Mouse (Mus musculus) CH12.LX (cell line): ENCODE data around the gene Kiss1r. TPM values are rescaled to one million over a fixed set of nuclear protein-coding genes. Genes with fewer than 3 reads are reported as not detected.

Experiments used
- DNase-seq: peaks from one replicate; pipeline ENCODE4 v3.0.0-alpha.2; 2013; ENCODE audit errors: extremely low read depth
- H3K27ac ChIP-seq: 2 replicates; pipeline ENCODE4 v1.5.1; 2012; ENCODE audit warnings: low read depth, mild to moderate bottlenecking, control low read depth, moderate library complexity; ENCODE audit not compliant: insufficient read depth
- H3K27me3 ChIP-seq: replicated peaks from 2 replicates; pipeline ENCODE3; 2012; ENCODE audit warnings: inconsistent platforms
- H3K36me3 ChIP-seq, 2 experiments: replicated peaks in 1 of 2; 2 replicates each; pipeline versions ENCODE3 to v1.6.1; 2012; ENCODE audit warnings: inconsistent platforms in 1 of 2, low read length in 1 of 2, mild to moderate bottlenecking in 1 of 2, mixed read lengths in 1 of 2, moderate library complexity in 1 of 2; ENCODE audit not compliant: control insufficient read depth in 1 of 2, insufficient read depth in 1 of 2
- H3K4me1 ChIP-seq, 2 experiments: 2 replicates each; pipeline ENCODE4 v1.6.1; 2012; ENCODE audit warnings: inconsistent platforms in 1 of 2, moderate library complexity in 1 of 2; ENCODE audit not compliant: insufficient read depth in 2 of 2, control insufficient read depth in 1 of 2
- H3K4me2 ChIP-seq: 2 replicates; pipeline ENCODE4 v1.6.1; 2012; ENCODE audit warnings: low read depth, mild to moderate bottlenecking, control low read depth; ENCODE audit not compliant: poor library complexity, insufficient read depth, severe bottlenecking
- H3K4me3 ChIP-seq, 3 experiments: fragments of 150-350 bp in 1 of 3; sonication (generic) in 1 of 3; replicated peaks in 1 of 3; 2 replicates each; pipeline versions ENCODE3 to v1.5.1; 2011 to 2012; ENCODE audit warnings: low read depth in 2 of 3, low read length in 2 of 3, mild to moderate bottlenecking in 2 of 3, moderate library complexity in 2 of 3, control low read depth in 1 of 3, improper control_type of control experiment in 1 of 3, inconsistent platforms in 1 of 3, mixed read lengths in 1 of 3; ENCODE audit not compliant: poor library complexity in 1 of 3
- H3K79me2 ChIP-seq: replicated peaks from 2 replicates; pipeline ENCODE4 v1.6.1; 2012; ENCODE audit warnings: mild to moderate bottlenecking, moderate library complexity; ENCODE audit not compliant: control insufficient read depth, poor library complexity, insufficient read depth, severe bottlenecking; ENCODE audit errors: extremely low read depth
- H3K9ac ChIP-seq: 2 replicates; pipeline ENCODE4 v1.6.1; 2012; ENCODE audit warnings: low read depth, mild to moderate bottlenecking, control low read depth, moderate library complexity; ENCODE audit not compliant: insufficient read depth
- H3K9me3 ChIP-seq: replicated peaks from 2 replicates; pipeline ENCODE3; 2012; ENCODE audit warnings: low read length, inconsistent platforms, mixed read lengths
- CHD1 ChIP-seq: IDR thresholded peaks from 2 replicates; pipeline ENCODE4 v1.6.1; 2012; ENCODE audit warnings: low read depth, low read length, improper control_type of control experiment, inconsistent platforms
- HCFC1 ChIP-seq: IDR thresholded peaks from 2 replicates; pipeline ENCODE4 v1.6.1; 2012; ENCODE audit warnings: low read depth, mild to moderate bottlenecking, inconsistent platforms, low read length, improper control_type of control experiment
- MAX ChIP-seq: IDR thresholded peaks from 2 replicates; pipeline ENCODE4 v1.6.1; 2011; ENCODE audit warnings: low read length, improper control_type of control experiment
- MXI1 ChIP-seq: IDR thresholded peaks from 2 replicates; pipeline ENCODE4 v1.6.1; 2011; ENCODE audit warnings: mild to moderate bottlenecking, low read depth, low read length, improper control_type of control experiment
- MYC ChIP-seq: IDR thresholded peaks from 2 replicates; pipeline ENCODE4 v1.6.1; 2011; ENCODE audit warnings: low read depth, mild to moderate bottlenecking, improper control_type of control experiment, low read length
- NRF1 ChIP-seq: IDR thresholded peaks from 2 replicates; pipeline ENCODE4 v1.6.1; 2014; ENCODE audit warnings: low read depth, mild to moderate bottlenecking, inconsistent platforms, low read length, improper control_type of control experiment, moderate library complexity
- PAX5 ChIP-seq: IDR thresholded peaks from 2 replicates; pipeline ENCODE4 v1.6.1; 2012; ENCODE audit warnings: low read length, inconsistent platforms, mixed read lengths
- POLR2AphosphoS2 ChIP-seq: IDR thresholded peaks from 2 replicates; pipeline ENCODE4 v1.6.1; 2011; ENCODE audit warnings: low read depth, low read length, improper control_type of control experiment
- TCF12 ChIP-seq: IDR thresholded peaks from 2 replicates; pipeline ENCODE4 v1.6.1; 2014; ENCODE audit warnings: low read depth, mild to moderate bottlenecking, inconsistent platforms, low read length, improper control_type of control experiment
- dilution Hi-C: fragments of 300-500 bp; cut with MboI; formaldehyde crosslinking; loops from 2 replicates; pipeline ENCODE4 v1.14.3; 2020; ENCODE audit warnings: low sequenced_read_pairs; ENCODE audit not compliant: extremely low pct_unique_long_range_greater_than_20kb, extremely low pct_ligation_motif_present
- in situ Hi-C: fragments of 300-500 bp; cut with MboI; formaldehyde crosslinking; loops from 3 replicates; pipeline ENCODE4 v1.14.3; 2019; ENCODE audit warnings: low sequenced_read_pairs, low pct_ligation_motif_present, low pct_unique_long_range_greater_than_20kb, mixed read lengths
- polyA plus RNA-seq: library from polyadenylated mRNA; unstranded; fragments of >175 nt; gene quantifications from 2 replicates; pipeline ENCODE4 v1.2.1, GENCODE M21; 2012; ENCODE audit warnings: low read depth; ENCODE audit not compliant: insufficient read length
- total RNA-seq, 2 experiments: library from RNA; depleted of rRNA; stranded (reverse); fragments of 300-350 nt in 1 of 2; fragments of >200 nt in 1 of 2; gene quantifications; 2 replicates each; pipeline ENCODE4 v1.2.3; 2012 to 2014

Kiss1r gene
- total and polyA plus RNA-seq, 3 experiments, result 0.17 to 0.76 (median 0.24) TPM

DNA sequence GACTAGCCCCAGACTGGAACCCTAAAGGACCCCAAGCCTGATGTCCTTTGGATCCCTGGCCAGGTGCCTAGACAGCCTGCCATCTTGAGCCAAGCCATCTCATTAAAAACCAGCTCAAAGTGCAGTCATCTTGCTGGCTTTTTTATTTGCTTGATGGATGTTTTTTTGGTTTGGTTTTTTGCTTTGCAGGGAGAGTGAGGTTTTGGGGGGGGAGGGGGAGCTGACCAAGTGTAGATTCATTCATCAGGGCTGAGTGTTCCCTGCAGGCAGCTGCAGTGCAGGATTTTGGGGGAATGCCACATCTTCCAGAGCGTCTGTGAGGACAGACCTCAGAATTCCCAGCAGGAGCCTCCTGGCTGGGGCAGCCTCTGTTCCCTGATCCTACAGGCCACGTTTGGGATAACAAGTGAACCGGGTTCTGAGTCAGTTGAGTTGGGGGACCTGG, 52.4 kb downstream of the Kiss1r start:
- Histone ChIP-seq H3K4me3 (no peak overlapping the region), H3K4me2 (no peak overlapping the region), H3K27me3 (no peaks in the 10 kb centered on the region), H3K36me3 (peaks cover 64 to 92% of the 10 kb centered on the region in 2 experiments), H3K27ac (no peak overlapping the region), H3K79me2 (no peaks in the 10 kb centered on the region), H3K9me3 (no peaks in the 10 kb centered on the region), H3K4me1 (no peaks in the 10 kb centered on the region), H3K9ac (no peak overlapping the region)
- dilution Hi-C loops (no loop called here), in situ Hi-C loops (no loop called here)
- no peak for DNase-seq
- no peak for TF ChIP-seq MXI1
- TF ChIP-seq PAX5, result no peak
- TF ChIP-seq NRF1, result no peak
- no peak for TF ChIP-seq MAX
- TF ChIP-seq HCFC1, result no peak
- no peak for TF ChIP-seq CHD1
- peak; percentile 31; the same call in 1 of the 2 replicates for TF ChIP-seq POLR2AphosphoS2

- H3K79me2 ChIP-seq, result no peaks in the 10 kb centered on the region
- H3K4me3 ChIP-seq, result no peak within 1 kb of the TSS
- in situ Hi-C loops (no loop called here), dilution Hi-C loops (no loop called here)
- H3K27ac ChIP-seq, result no peak within 1 kb of the TSS
- H3K27me3 ChIP-seq, result no peaks in the 10 kb centered on the region
- H3K9me3 ChIP-seq, result peaks cover 2% of the 10 kb centered on the region
- TF ChIP-seq NRF1, result no peak
- no peak for TF ChIP-seq MYC
- TF ChIP-seq, all 38 proteins: peak for 0
- H3K4me2 ChIP-seq, result no peak within 1 kb of the TSS
- H3K9ac ChIP-seq, result no peak within 1 kb of the TSS
- H3K36me3 ChIP-seq, result peaks cover 62 to 90% of the 10 kb centered on the region in 2 experiments
- DNase-seq, result no peak
- H3K4me1 ChIP-seq, result no peaks in the 10 kb centered on the region
These were observed 53.8 kb downstream of the Kiss1r start, which contains the start of gene Grin3b for GRCm38 (mm10) chr10:79970415-79971182. TSS of gene Grin3b (plus strand) at chr10:79970715.

GRCm38 (mm10) chr10:79971183-79971497, 54.4 kb downstream of the Kiss1r start:
- in situ Hi-C loops, result no loop called here
- no peak for DNase-seq
- H3K9ac ChIP-seq, result no peak overlapping the region
- H3K9me3 ChIP-seq, result peaks cover 2% of the 10 kb centered on the region
- H3K4me2 ChIP-seq, result no peak overlapping the region
- no peaks in the 10 kb centered on the region for H3K27me3 ChIP-seq
- H3K4me1 ChIP-seq, result no peaks in the 10 kb centered on the region
- H3K36me3 ChIP-seq, result peaks cover 62 to 90% of the 10 kb centered on the region in 2 experiments
- H3K79me2 ChIP-seq, result no peaks in the 10 kb centered on the region
- no peak overlapping the region for H3K4me3 ChIP-seq
- H3K27ac ChIP-seq, result no peak overlapping the region
- dilution Hi-C loops, result no loop called here
- TF ChIP-seq TCF12, result no peak
- no peak for TF ChIP-seq MYC

Other genes with a start within 250 kb of the Kiss1r start
Only the 20 nearest of the 35 such genes appear.
- 0.08 and 0.21 TPM in 2 replicates for gene Prss57, start 126.0 kb upstream of the Kiss1r start, total RNA-seq (2012; rRNA removed)
- gene Prss57, start 126.0 kb upstream of the Kiss1r start, total RNA-seq (2014; rRNA removed), result not detected in 2 replicates
- gene Prss57, start 126.0 kb upstream of the Kiss1r start, polyA plus RNA-seq, result not detected in 2 replicates
- gene Palm, start 123.4 kb upstream of the Kiss1r start, total RNA-seq (2012; rRNA removed), result 3.1 and 5.3 TPM in 2 replicates
- gene Palm, start 123.4 kb upstream of the Kiss1r start, total RNA-seq (2014; rRNA removed), result 0.36 and 0.78 TPM in 2 replicates
- gene Palm, start 123.4 kb upstream of the Kiss1r start, polyA plus RNA-seq, result 1.5 and 2.5 TPM in 2 replicates
- gene Misp, start 96.0 kb upstream of the Kiss1r start, total RNA-seq (2012; rRNA removed), result not detected in 2 replicates
- gene Misp, start 96.0 kb upstream of the Kiss1r start, total RNA-seq (2014; rRNA removed), result not detected in 2 replicates
- gene Misp, start 96.0 kb upstream of the Kiss1r start, polyA plus RNA-seq, result not detected in 2 replicates
- 252 and 284 TPM in 2 replicates for gene Ptbp1, start 62.5 kb upstream of the Kiss1r start, total RNA-seq (2012; rRNA removed)
- gene Ptbp1, start 62.5 kb upstream of the Kiss1r start, total RNA-seq (2014; rRNA removed), result 261 and 284 TPM in 2 replicates
- gene Ptbp1, start 62.5 kb upstream of the Kiss1r start, polyA plus RNA-seq, result 482 and 497 TPM in 2 replicates
- 0.30 TPM in 1 of 2 replicates, not detected in the other for gene Prtn3, start 42.5 kb upstream of the Kiss1r start, total RNA-seq (2012; rRNA removed)
- gene Prtn3, start 42.5 kb upstream of the Kiss1r start, total RNA-seq (2014; rRNA removed), result not detected in 2 replicates
- gene Prtn3, start 42.5 kb upstream of the Kiss1r start, polyA plus RNA-seq, result 0.39 TPM in 1 of 2 replicates, not detected in the other
- gene Plppr3, start 42.3 kb upstream of the Kiss1r start, total RNA-seq (2012; rRNA removed), result 0.47 and 0.55 TPM in 2 replicates
- gene Plppr3, start 42.3 kb upstream of the Kiss1r start, total RNA-seq (2014; rRNA removed), result not detected in 2 replicates
- gene Plppr3, start 42.3 kb upstream of the Kiss1r start, polyA plus RNA-seq, result 3.4 TPM in 2 replicates
- gene Elane, start 30.7 kb upstream of the Kiss1r start, total RNA-seq (2012; rRNA removed), result not detected in 2 replicates
- gene Elane, start 30.7 kb upstream of the Kiss1r start, total RNA-seq (2014; rRNA removed), result not detected in 2 replicates
- gene Elane, start 30.7 kb upstream of the Kiss1r start, polyA plus RNA-seq, result not detected in 2 replicates
- not detected in 2 replicates for gene Cfd, start 26.1 kb upstream of the Kiss1r start, total RNA-seq (2012; rRNA removed)
- not detected in 2 replicates for gene Cfd, start 26.1 kb upstream of the Kiss1r start, total RNA-seq (2014; rRNA removed)
- gene Cfd, start 26.1 kb upstream of the Kiss1r start, polyA plus RNA-seq, result 0.26 TPM in 1 of 2 replicates, not detected in the other
- gene Med16, start 8.0 kb upstream of the Kiss1r start, total RNA-seq (2012; rRNA removed), result 12.1 and 14.4 TPM in 2 replicates
- gene Med16, start 8.0 kb upstream of the Kiss1r start, total RNA-seq (2014; rRNA removed), result 8.7 and 10.2 TPM in 2 replicates
- gene Med16, start 8.0 kb upstream of the Kiss1r start, polyA plus RNA-seq, result 20.7 and 22.8 TPM in 2 replicates
- 6.0 and 8.1 TPM in 2 replicates for gene Gm26602, start 6.1 kb upstream of the Kiss1r start, total RNA-seq (2012; rRNA removed)
- not detected in 2 replicates for gene Gm26602, start 6.1 kb upstream of the Kiss1r start, total RNA-seq (2014; rRNA removed)
- not detected in 2 replicates for gene Gm26602, start 6.1 kb upstream of the Kiss1r start, polyA plus RNA-seq
- gene R3hdm4, start 4.2 kb downstream of the Kiss1r start, total RNA-seq (2012; rRNA removed), result 20.9 and 22.3 TPM in 2 replicates
- 8.9 and 10.5 TPM in 2 replicates for gene R3hdm4, start 4.2 kb downstream of the Kiss1r start, total RNA-seq (2014; rRNA removed)
- gene R3hdm4, start 4.2 kb downstream of the Kiss1r start, polyA plus RNA-seq, result 53.2 and 59.4 TPM in 2 replicates
- 114 and 161 TPM in 2 replicates for gene Arid3a, start 10.1 kb downstream of the Kiss1r start, total RNA-seq (2012; rRNA removed)
- gene Arid3a, start 10.1 kb downstream of the Kiss1r start, total RNA-seq (2014; rRNA removed), result 45.9 and 48.4 TPM in 2 replicates
- 84.7 and 94.4 TPM in 2 replicates for gene Arid3a, start 10.1 kb downstream of the Kiss1r start, polyA plus RNA-seq
- 92.1 and 111 TPM in 2 replicates for gene Wdr18, start 43.2 kb downstream of the Kiss1r start, total RNA-seq (2012; rRNA removed)
- gene Wdr18, start 43.2 kb downstream of the Kiss1r start, total RNA-seq (2014; rRNA removed), result 59.7 and 70.8 TPM in 2 replicates
- gene Wdr18, start 43.2 kb downstream of the Kiss1r start, polyA plus RNA-seq, result 54.2 and 69.7 TPM in 2 replicates
- 0.59 and 0.76 TPM in 2 replicates for gene Grin3b, start 53.7 kb downstream of the Kiss1r start, total RNA-seq (2012; rRNA removed)
- 0.27 and 0.30 TPM in 2 replicates for gene Grin3b, start 53.7 kb downstream of the Kiss1r start, total RNA-seq (2014; rRNA removed)
- 0.56 and 0.78 TPM in 2 replicates for gene Grin3b, start 53.7 kb downstream of the Kiss1r start, polyA plus RNA-seq
- 67.1 and 71.7 TPM in 2 replicates for gene Tmem259, start 67.4 kb downstream of the Kiss1r start, total RNA-seq (2012; rRNA removed)
- gene Tmem259, start 67.4 kb downstream of the Kiss1r start, total RNA-seq (2014; rRNA removed), result 50.1 and 50.2 TPM in 2 replicates
- 66.0 and 84.2 TPM in 2 replicates for gene Tmem259, start 67.4 kb downstream of the Kiss1r start, polyA plus RNA-seq
- gene Cnn2, start 71.6 kb downstream of the Kiss1r start, total RNA-seq (2012; rRNA removed), result 26.3 and 26.9 TPM in 2 replicates
- 46.3 and 49.0 TPM in 2 replicates for gene Cnn2, start 71.6 kb downstream of the Kiss1r start, total RNA-seq (2014; rRNA removed)
- gene Cnn2, start 71.6 kb downstream of the Kiss1r start, polyA plus RNA-seq, result 52.6 and 62.7 TPM in 2 replicates
- gene Abca7, start 79.5 kb downstream of the Kiss1r start, total RNA-seq (2012; rRNA removed), result 6.8 and 7.0 TPM in 2 replicates
- gene Abca7, start 79.5 kb downstream of the Kiss1r start, total RNA-seq (2014; rRNA removed), result 2.3 TPM in 2 replicates
- 5.4 and 6.1 TPM in 2 replicates for gene Abca7, start 79.5 kb downstream of the Kiss1r start, polyA plus RNA-seq
- 23.4 and 25.9 TPM in 2 replicates for gene Arhgap45, start 99.7 kb downstream of the Kiss1r start, total RNA-seq (2012; rRNA removed)
- 10.3 and 11.8 TPM in 2 replicates for gene Arhgap45, start 99.7 kb downstream of the Kiss1r start, total RNA-seq (2014; rRNA removed)
- 20.2 and 21.2 TPM in 2 replicates for gene Arhgap45, start 99.7 kb downstream of the Kiss1r start, polyA plus RNA-seq
- 127 and 132 TPM in 2 replicates for gene Polr2e, start 122.8 kb downstream of the Kiss1r start, total RNA-seq (2012; rRNA removed)
- gene Polr2e, start 122.8 kb downstream of the Kiss1r start, total RNA-seq (2014; rRNA removed), result 98.3 and 105 TPM in 2 replicates
- gene Polr2e, start 122.8 kb downstream of the Kiss1r start, polyA plus RNA-seq, result 194 and 227 TPM in 2 replicates
- gene Gpx4, start 130.2 kb downstream of the Kiss1r start, total RNA-seq (2012; rRNA removed), result 368 and 459 TPM in 2 replicates
- 352 and 386 TPM in 2 replicates for gene Gpx4, start 130.2 kb downstream of the Kiss1r start, total RNA-seq (2014; rRNA removed)
- 332 and 353 TPM in 2 replicates for gene Gpx4, start 130.2 kb downstream of the Kiss1r start, polyA plus RNA-seq